Mouse (Mus musculus) midbrain, embryonic 13.5 days (tissue): Measurements from ENCODE around the gene Rasgrf2. TPM values are rescaled to one million over a fixed set of nuclear protein-coding genes. Genes with fewer than 3 reads are reported as not detected.

Source experiments
- ATAC-seq: fragments of 200-750 bp; cut with Nextera tagmentation; 2 replicates; pipeline ENCODE4 v1.8.0; 2017; ENCODE audit warnings: mild to moderate bottlenecking, moderate TSS enrichment, moderate library complexity
- H3K27ac ChIP-seq: fragments of 300-500 bp; sonication (generic); 2 replicates; pipeline ENCODE4 v1.5.1; 2015; ENCODE audit warnings: inconsistent platforms, mild to moderate bottlenecking, moderate library complexity
- H3K27me3 ChIP-seq: fragments of 300-500 bp; sonication (generic); 2 replicates; pipeline ENCODE4 v1.6.1; 2015; ENCODE audit warnings: mild to moderate bottlenecking, inconsistent platforms
- H3K36me3 ChIP-seq: fragments of 300-500 bp; sonication (generic); 2 replicates; pipeline ENCODE4 v1.6.1; 2015; ENCODE audit warnings: mild to moderate bottlenecking, inconsistent platforms
- H3K4me1 ChIP-seq: fragments of 300-500 bp; sonication (generic); replicated peaks from 2 replicates; pipeline ENCODE4 v1.6.1; 2015; ENCODE audit warnings: inconsistent platforms
- H3K4me2 ChIP-seq: fragments of 300-500 bp; sonication (generic); replicated peaks from 2 replicates; pipeline ENCODE4 v1.6.1; 2015; ENCODE audit warnings: moderate library complexity, mild to moderate bottlenecking, inconsistent platforms
- H3K4me3 ChIP-seq: fragments of 300-500 bp; sonication (generic); replicated peaks from 2 replicates; pipeline ENCODE4 v1.5.1; 2015; ENCODE audit warnings: mild to moderate bottlenecking, inconsistent platforms
- H3K9ac ChIP-seq: fragments of 300-500 bp; sonication (generic); replicated peaks from 2 replicates; pipeline ENCODE4 v1.6.1; 2015; ENCODE audit warnings: mild to moderate bottlenecking, inconsistent platforms
- H3K9me3 ChIP-seq: fragments of 300-500 bp; sonication (generic); 2 replicates; pipeline ENCODE4 v1.6.1; 2016; ENCODE audit warnings: mild to moderate bottlenecking, inconsistent platforms
- WGBS: fragments of 180-500 bp; shearing (Covaris S2); methylation state at CpG from one replicate; pipeline ENCODE4 v1.1.7; 2015; 5-methylcytosine and 5-hydroxymethylcytosine counted together
- polyA plus RNA-seq: library from polyadenylated mRNA; unstranded; fragments of >200 nt; fragmentation: Nextera tagmentation; extraction: Ambion mirVana; gene quantifications from 2 replicates; pipeline ENCODE4 v1.2.1, GENCODE M21; 2015

The Rasgrf2 gene
- polyA plus RNA-seq, 1 experiment from 2014 or later: 1.8 TPM

DNA sequence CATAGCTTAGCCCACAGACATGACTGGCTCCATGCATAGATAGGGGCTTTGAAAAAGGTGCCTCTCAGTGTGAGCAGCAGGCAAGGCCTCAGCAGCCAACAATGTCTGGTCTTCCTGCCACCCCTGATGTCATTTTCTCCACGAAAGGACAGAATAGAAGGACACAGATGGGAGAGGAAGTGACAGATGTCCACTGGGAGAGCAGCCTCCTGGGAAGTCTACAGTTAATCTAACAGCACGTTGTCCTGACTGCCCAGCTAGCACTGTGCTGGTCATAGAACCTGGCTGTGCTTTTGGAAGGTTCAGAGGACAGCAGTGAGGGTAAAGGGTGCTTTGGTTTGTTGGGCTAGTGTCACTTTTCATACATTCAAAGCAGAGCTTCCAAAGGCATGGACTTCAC, 255.9 kb downstream of the Rasgrf2 start:
- Histone ChIP-seq H3K27ac (no peak overlapping the region), H3K4me3 (no peak overlapping the region), H3K9ac (no peak overlapping the region), H3K4me1 (no peaks in the 10 kb centered on the region), H3K36me3 (no peaks in the 10 kb centered on the region), H3K27me3 (no peaks in the 10 kb centered on the region), H3K9me3 (no peaks in the 10 kb centered on the region), H3K4me2 (no peak overlapping the region)
- WGBS: 52% methylated on average over 2 of the region's 2 CpGs
- no peak for ATAC-seq

DNA sequence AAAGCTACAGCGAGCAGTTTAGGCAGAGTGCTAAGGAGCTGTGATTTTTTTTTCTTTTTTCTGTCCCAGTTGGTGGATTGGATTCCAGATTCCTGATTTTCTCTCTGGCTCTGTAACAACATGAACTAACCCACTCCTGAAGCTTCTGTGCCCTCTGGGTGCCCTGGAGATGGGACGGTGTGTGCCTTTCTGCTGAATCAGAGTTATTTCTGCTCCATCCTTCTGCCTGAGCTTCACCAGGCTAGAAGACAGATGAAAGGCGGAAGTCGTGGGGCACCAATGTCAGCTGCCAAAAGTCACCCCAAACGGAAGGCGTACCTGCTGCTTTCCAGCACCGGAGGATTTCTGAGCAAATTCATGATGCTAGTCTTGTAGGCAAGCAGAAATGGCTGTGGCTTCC, 256.9 kb downstream of the Rasgrf2 start:
- Histone ChIP-seq H3K4me1 (no peaks in the 10 kb centered on the region), H3K9me3 (no peaks in the 10 kb centered on the region), H3K27me3 (no peaks in the 10 kb centered on the region), H3K4me3 (no peak overlapping the region), H3K36me3 (no peaks in the 10 kb centered on the region), H3K9ac (no peak overlapping the region), H3K27ac (no peak overlapping the region), H3K4me2 (no peak overlapping the region)
- WGBS: 96% methylated on average over 7 of the region's 7 CpGs
- ATAC-seq: no peak

DNA sequence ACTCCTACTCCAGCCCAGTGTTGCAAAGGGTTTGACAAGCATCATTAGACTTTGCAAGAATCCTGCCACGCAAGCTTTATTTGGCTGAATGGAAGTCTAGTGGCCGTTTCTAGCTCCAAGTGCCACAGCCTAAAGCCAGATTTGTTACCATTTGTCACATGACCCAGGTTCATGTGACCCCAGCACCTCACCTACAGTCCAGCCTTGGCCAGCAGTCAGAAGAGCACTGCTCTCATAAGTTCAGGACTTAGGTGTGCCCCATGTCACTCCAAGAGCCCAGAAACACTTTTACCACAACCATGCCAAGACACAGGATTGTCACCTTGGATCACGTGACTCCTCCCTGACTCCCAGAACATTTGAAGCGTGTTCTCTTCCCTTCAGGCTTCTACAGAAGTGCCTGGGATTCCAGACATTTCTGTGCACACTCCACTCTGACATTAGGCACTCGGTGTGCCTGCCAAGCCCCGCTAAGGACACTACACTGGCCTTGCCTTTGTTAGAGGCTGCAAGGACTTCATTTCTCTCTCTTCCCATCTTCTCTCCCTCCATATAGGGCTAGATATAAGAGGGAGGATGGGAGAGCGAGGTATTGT, 257.6 kb downstream of the Rasgrf2 start:
- Histone ChIP-seq H3K27ac (no peak overlapping the region), H3K36me3 (no peaks in the 10 kb centered on the region), H3K4me3 (no peak overlapping the region), H3K9ac (no peak overlapping the region), H3K9me3 (no peaks in the 10 kb centered on the region), H3K27me3 (no peaks in the 10 kb centered on the region), H3K4me1 (no peaks in the 10 kb centered on the region), H3K4me2 (no peak overlapping the region)
- WGBS: 87% methylated on average over 7 of the region's 7 CpGs
- no peak for ATAC-seq

DNA sequence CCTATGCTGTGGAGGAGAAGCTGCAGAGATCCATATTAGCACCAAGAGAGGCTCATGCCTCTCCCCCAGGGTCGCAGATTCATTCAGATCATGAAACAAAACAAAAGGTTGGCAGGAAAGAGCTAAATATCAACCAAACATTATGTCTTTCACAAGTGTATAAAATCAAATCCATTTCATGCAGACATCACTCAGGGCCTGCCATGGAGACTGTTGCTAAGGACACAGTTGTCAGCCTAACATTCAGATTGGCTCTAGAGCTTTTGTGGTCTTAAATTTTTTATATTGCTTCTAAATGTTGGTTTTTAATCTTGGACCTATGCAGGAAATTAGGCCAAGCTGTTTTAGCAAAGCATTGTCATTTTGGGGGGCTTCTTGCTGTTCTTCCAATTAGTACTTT, 262.9 kb downstream of the Rasgrf2 start:
- Histone ChIP-seq H3K36me3 (no peaks in the 10 kb centered on the region), H3K9ac (no peak overlapping the region), H3K27ac (no peak overlapping the region), H3K27me3 (no peaks in the 10 kb centered on the region), H3K9me3 (no peaks in the 10 kb centered on the region), H3K4me3 (no peak overlapping the region), H3K4me1 (no peaks in the 10 kb centered on the region), H3K4me2 (no peak overlapping the region)
- ATAC-seq: no peak
- WGBS: 93% methylated on average over 1 of the region's 1 CpGs

DNA sequence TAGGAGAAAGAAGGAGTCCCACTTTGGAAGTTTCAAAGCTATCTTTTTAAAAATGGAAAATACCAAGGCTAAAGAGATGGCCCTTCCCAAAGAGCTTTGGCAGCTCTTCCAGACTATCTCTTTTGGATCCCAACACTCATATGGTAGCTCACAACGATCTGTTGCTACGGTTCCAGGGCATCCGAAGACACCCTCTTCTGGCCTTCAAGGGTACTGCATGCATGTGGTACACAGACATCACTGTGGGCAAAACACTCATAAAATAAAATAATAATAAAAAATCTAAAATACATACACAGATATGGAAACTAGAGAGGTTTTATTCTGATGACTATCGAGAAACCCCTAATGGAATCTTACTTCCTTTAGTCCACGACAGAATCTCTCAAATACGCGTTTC, 272.6 kb downstream of the Rasgrf2 start:
- 81% methylated on average over 7 of the region's 7 CpGs for WGBS
- H3K27me3 ChIP-seq: no peaks in the 10 kb centered on the region
- H3K4me1 ChIP-seq: no peaks in the 10 kb centered on the region
- no peak overlapping the region for H3K9ac ChIP-seq
- H3K4me2 ChIP-seq: no peak overlapping the region
- H3K36me3 ChIP-seq: no peaks in the 10 kb centered on the region
- H3K9me3 ChIP-seq: no peaks in the 10 kb centered on the region
- H3K4me3 ChIP-seq: no peak overlapping the region
- H3K27ac ChIP-seq: no peak overlapping the region
- ATAC-seq: no peak

DNA sequence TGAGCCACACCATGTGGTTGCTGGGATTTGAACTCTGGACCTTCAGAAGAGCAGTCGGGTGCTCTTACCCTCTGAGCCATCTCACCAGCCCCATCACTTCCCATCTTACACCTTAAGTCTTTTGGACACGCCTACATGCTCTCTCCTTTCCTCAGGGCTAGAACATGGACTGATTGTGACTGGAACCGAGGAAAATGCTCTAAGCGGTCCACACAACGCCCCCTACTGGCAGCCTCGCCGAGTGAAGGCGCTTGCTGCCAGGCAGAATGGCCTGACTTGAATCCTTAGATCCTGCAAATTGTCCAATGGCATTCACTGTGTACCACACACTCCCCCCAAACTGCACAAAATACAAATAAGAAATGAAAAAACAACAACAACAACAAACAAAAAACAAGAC, 274.0 kb downstream of the Rasgrf2 start:
- no peak for ATAC-seq
- Histone ChIP-seq H3K36me3 (no peaks in the 10 kb centered on the region), H3K4me1 (no peaks in the 10 kb centered on the region), H3K27ac (no peak overlapping the region), H3K27me3 (no peaks in the 10 kb centered on the region), H3K9me3 (no peaks in the 10 kb centered on the region), H3K4me3 (no peak overlapping the region), H3K4me2 (no peak overlapping the region), H3K9ac (no peak overlapping the region)
- 75% methylated on average over 8 of the region's 8 CpGs for WGBS

DNA sequence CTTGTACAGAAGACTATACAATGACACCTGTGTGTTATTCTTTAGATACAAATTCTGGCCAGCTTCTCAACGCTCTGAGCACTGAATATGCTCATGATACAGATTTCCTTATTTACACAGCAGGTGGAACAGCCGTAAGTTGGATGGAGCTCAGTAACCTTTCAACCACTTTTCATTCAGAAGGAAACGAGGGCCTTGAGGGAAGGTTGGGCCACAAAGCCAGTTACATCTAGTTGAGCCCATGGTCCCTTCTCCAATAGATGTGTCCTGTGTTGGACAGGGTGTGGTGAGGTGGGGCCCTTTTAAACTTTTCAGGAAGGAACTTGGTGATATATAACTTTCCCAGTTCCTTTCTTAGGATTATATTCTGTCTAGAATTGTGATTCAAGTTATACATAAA, 277.0 kb downstream of the Rasgrf2 start:
- Histone ChIP-seq H3K9me3 (no peaks in the 10 kb centered on the region; the same call in 1 of the 2 replicates), H3K27ac (no peak overlapping the region), H3K9ac (no peak overlapping the region), H3K27me3 (no peaks in the 10 kb centered on the region), H3K36me3 (no peaks in the 10 kb centered on the region), H3K4me2 (no peak overlapping the region), H3K4me1 (no peaks in the 10 kb centered on the region), H3K4me3 (no peak overlapping the region)
- WGBS: 80% methylated on average over 3 of the region's 3 CpGs
- ATAC-seq: no peak

Other genes starting within 250 kb of the Rasgrf2 start
- gene Gm20379, start 174.3 kb upstream of the Rasgrf2 start, polyA plus RNA-seq: 0.88 and 1.0 TPM in 2 replicates
- 8.5 and 8.6 TPM in 2 replicates for gene Dhfr, start 223.1 kb upstream of the Rasgrf2 start, polyA plus RNA-seq
- 26.7 and 27.3 TPM in 2 replicates for gene Msh3, start 223.3 kb upstream of the Rasgrf2 start, polyA plus RNA-seq